Mouse (Mus musculus) MEL (cell line): ENCODE measurements around the gene Ssna1.
A peak's percentile ranks its signal among the peaks of the same experiment; 100 is the strongest.

Source experiments
- CTCF ChIP-seq, 3 experiments: IDR thresholded peaks in 2 of 3; conservative IDR thresholded peaks in 1 of 3; 2 replicates each; pipeline ENCODE4 v1.5.1; 2011 to 2012; ENCODE audit warnings: low read length in 3 of 3, low read depth in 2 of 3, mild to moderate bottlenecking in 2 of 3, improper control_type of control experiment in 1 of 3, inconsistent platforms in 1 of 3, mixed read lengths in 1 of 3, moderate library complexity in 1 of 3; ENCODE audit not compliant: control insufficient read depth in 1 of 3, insufficient read depth in 1 of 3, poor library complexity in 1 of 3, severe bottlenecking in 1 of 3
- EP300 ChIP-seq, 2 experiments: IDR thresholded peaks; 2 replicates each; pipeline ENCODE4 v1.6.1; 2011; ENCODE audit warnings: improper control_type of control experiment in 2 of 2, low read length in 2 of 2, low read depth in 1 of 2, mild to moderate bottlenecking in 1 of 2
- MEF2A ChIP-seq: IDR thresholded peaks from 2 replicates; pipeline ENCODE4 v1.6.1; 2014; ENCODE audit warnings: low read depth, mild to moderate bottlenecking, inconsistent platforms, low read length, improper control_type of control experiment; ENCODE audit not compliant: poor library complexity, insufficient replicate concordance, severe bottlenecking; ENCODE audit errors: extremely low read depth
- NRF1 ChIP-seq: IDR thresholded peaks from 2 replicates; pipeline ENCODE4 v1.6.1; 2014; ENCODE audit warnings: low read depth, mild to moderate bottlenecking, inconsistent platforms, low read length, improper control_type of control experiment, moderate library complexity; ENCODE audit not compliant: poor library complexity, insufficient read depth, severe bottlenecking
- POLR2A ChIP-seq, 2 experiments: IDR thresholded peaks; 2 replicates each; pipeline ENCODE4 v1.6.1; 2011 to 2012; ENCODE audit warnings: low read length in 2 of 2, mild to moderate bottlenecking in 2 of 2, control low read depth in 1 of 2, improper control_type of control experiment in 1 of 2, low read depth in 1 of 2, moderate library complexity in 1 of 2; ENCODE audit not compliant: control insufficient read depth in 1 of 2, insufficient read depth in 1 of 2, poor library complexity in 1 of 2
- RCOR1 ChIP-seq: IDR thresholded peaks from 2 replicates; pipeline ENCODE4 v1.6.1; 2012; ENCODE audit warnings: low read depth, mild to moderate bottlenecking, inconsistent platforms, low read length, improper control_type of control experiment
- ZKSCAN1 ChIP-seq: IDR thresholded peaks from 2 replicates; pipeline ENCODE4 v1.6.1; 2012; ENCODE audit warnings: low read depth, mild to moderate bottlenecking, inconsistent platforms, low read length, improper control_type of control experiment, moderate library complexity
- ZNF384 ChIP-seq: IDR thresholded peaks from 2 replicates; pipeline ENCODE4 v1.6.1; 2012; ENCODE audit warnings: low read depth, mild to moderate bottlenecking, inconsistent platforms, low read length, improper control_type of control experiment

DNA sequence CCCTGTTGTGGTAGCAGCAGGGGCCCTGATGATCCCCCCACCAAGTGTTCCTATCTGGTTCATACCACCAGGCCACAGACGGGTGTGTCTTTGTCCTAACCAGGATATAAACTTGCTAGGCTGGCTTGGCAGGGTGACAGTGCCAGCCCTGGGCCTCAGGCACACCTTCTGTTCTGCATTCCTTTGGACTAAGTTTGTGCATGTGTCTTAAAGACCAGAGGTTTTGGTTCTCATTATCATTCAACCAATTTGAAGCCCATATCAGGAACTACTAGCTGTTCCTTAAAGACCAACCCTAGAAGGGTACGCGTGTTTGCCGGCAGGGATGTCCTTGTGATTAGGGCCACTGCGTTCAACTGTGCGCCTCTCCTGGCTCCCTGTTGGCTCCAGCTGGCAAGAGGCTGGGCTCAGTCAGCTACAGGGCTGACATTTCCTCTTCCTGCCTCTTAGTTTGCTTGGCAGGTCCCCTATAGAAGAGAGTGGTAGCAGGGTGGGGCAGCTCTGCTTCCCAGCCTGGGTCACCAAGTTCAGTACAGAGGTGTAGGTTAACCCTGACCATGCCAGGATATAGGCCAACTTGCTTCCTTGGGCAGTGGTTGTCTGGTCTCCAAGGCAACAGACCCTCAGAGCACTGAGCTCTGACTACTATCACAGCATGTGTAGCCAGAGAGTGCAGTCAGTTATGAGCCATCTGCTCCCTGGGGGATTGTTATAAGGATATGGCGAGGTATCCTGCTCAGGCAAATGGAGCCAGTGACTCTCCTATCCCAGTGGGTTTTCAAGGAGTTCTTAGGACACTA is 14.8 kb upstream of the Ssna1 start:
- TF ChIP-seq CTCF (IDR thresholded peaks at IDR 0.05 in 2 of 3, conservative IDR thresholded peaks at IDR 0.05 in 1 of 3; ENCODE audit: control insufficient read depth in 1 of 3, insufficient read depth in 1 of 3, low read depth in 2 of 3, low read length in 3 of 3, poor library complexity in 1 of 3, severe bottlenecking in 1 of 3) (no peak), RCOR1 (no peak), EP300 (IDR thresholded peaks at IDR 0.05; ENCODE audit: low read depth in 1 of 2, low read length in 2 of 2) (peak in 1 of 2 experiments; percentile 50; a peak in 2 of 4 replicates), ZKSCAN1 (no peak), MEF2A (no peak), NRF1 (no peak), POLR2A (IDR thresholded peaks at IDR 0.05; ENCODE audit: control insufficient read depth in 1 of 2, insufficient read depth in 1 of 2, low read depth in 1 of 2, low read length in 2 of 2, poor library complexity in 1 of 2) (no peak), ZNF384 (no peak)
